Mouse (Mus musculus) stomach, postnatal 0 days (tissue): ENCODE measurements around the gene Nrgn. TPM values are rescaled to one million over a fixed set of nuclear protein-coding genes. Genes with fewer than 3 reads are reported as not detected.
A peak's percentile ranks its signal among the peaks of the same experiment; 100 is the strongest.

ENCODE experiments used
- ATAC-seq: fragments of 200-750 bp; cut with Nextera tagmentation; 2 replicates; pipeline ENCODE4 v1.8.0; 2017; ENCODE audit not compliant: low FRiP score, low TSS enrichment
- DNase-seq: peaks from one replicate; pipeline ENCODE4 v3.0.0-alpha.2; 2016; ENCODE audit warnings: low spot score
- H3K27ac ChIP-seq: fragments of 300-500 bp; sonication (generic); replicated peaks from 2 replicates; pipeline ENCODE4 v1.5.1; 2014; ENCODE audit warnings: mild to moderate bottlenecking, control low read depth
- H3K27me3 ChIP-seq: fragments of 300-500 bp; sonication (generic); 2 replicates; pipeline ENCODE4 v1.6.1; 2014; ENCODE audit warnings: low read length; ENCODE audit not compliant: control insufficient read depth, insufficient read depth
- H3K36me3 ChIP-seq: fragments of 300-500 bp; sonication (generic); 2 replicates; pipeline ENCODE4 v1.6.1; 2014; ENCODE audit warnings: low read length, mixed read lengths; ENCODE audit not compliant: control insufficient read depth, insufficient read depth
- H3K4me1 ChIP-seq: fragments of 300-500 bp; sonication (generic); replicated peaks from 2 replicates; pipeline ENCODE4 v1.6.1; 2014; ENCODE audit warnings: antibody characterized with exemption; ENCODE audit not compliant: control insufficient read depth, insufficient read depth
- H3K4me2 ChIP-seq: fragments of 300-500 bp; sonication (generic); replicated peaks from 2 replicates; pipeline ENCODE4 v1.6.1; 2014; ENCODE audit warnings: low read depth, mild to moderate bottlenecking, control low read depth, moderate library complexity
- H3K4me3 ChIP-seq: fragments of 300-500 bp; sonication (generic); 2 replicates; pipeline ENCODE4 v1.5.1; 2014; ENCODE audit warnings: low read depth, low read length, control low read depth
- H3K9ac ChIP-seq: fragments of 300-500 bp; sonication (generic); 2 replicates; pipeline ENCODE4 v1.6.1; 2014; ENCODE audit warnings: mild to moderate bottlenecking, low read length, control low read depth, mixed read lengths
- H3K9me3 ChIP-seq: fragments of 300-500 bp; sonication (generic); 2 replicates; pipeline ENCODE4 v1.6.1; 2016; ENCODE audit warnings: low read length; ENCODE audit not compliant: control insufficient read depth
- CTCF ChIP-seq: IDR thresholded peaks from 2 replicates; pipeline ENCODE4 v1.5.1; 2016; ENCODE audit warnings: antibody characterized with exemption, low read depth, mild to moderate bottlenecking, moderate library complexity
- EP300 ChIP-seq: optimal IDR thresholded peaks from 2 replicates; pipeline ENCODE3; 2016; ENCODE audit warnings: antibody characterized with exemption
- WGBS: fragments of 180-500 bp; shearing (Covaris S2); extraction: QIAGEN DNeasy Blood & Tissue Kit; methylation state at CpG from one replicate; pipeline ENCODE4 v1.1.7; 2014; 5-methylcytosine and 5-hydroxymethylcytosine counted together
- polyA plus RNA-seq: library from polyadenylated mRNA; unstranded; fragments of >200 nt; fragmentation: Nextera tagmentation; extraction: Ambion mirVana; gene quantifications from 2 replicates; pipeline ENCODE4 v1.2.1, GENCODE M21; 2015

The Nrgn gene
- polyA plus RNA-seq, 1 experiment from 2014 or later: 2.3 TPM

DNA sequence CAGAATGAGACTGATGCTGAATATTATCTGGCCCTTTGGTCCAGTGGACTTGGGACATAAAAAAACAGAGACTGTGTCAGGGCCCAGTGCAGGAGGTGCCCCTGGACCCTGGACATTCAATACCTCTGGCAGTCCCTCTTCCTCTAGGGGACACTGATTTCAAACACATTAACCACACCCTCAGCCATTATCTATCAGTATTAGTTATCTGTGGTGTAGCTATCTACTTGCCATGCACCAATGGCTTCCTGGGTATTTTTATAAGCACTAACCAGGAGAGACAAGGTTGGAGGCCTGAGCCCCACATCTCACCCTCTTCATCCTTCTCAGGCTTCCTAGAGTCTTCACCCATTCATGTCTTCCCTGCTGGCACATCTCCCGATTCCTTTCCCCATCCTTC lies 2.3 kb downstream of the Nrgn start:
- 67% methylated on average over 1 of the region's 1 CpGs for WGBS
- H3K27ac ChIP-seq: no peak overlapping the region
- ATAC-seq (no peak), DNase-seq (no peak)
- TF ChIP-seq EP300 (no peak), CTCF (no peak)
- H3K4me1 ChIP-seq: no peaks in the 10 kb centered on the region; the same call in 1 of the 2 replicates
- H3K36me3 ChIP-seq: no peaks in the 10 kb centered on the region
- no peaks in the 10 kb centered on the region for H3K9me3 ChIP-seq
- no peak overlapping the region for H3K4me2 ChIP-seq
- H3K4me3 ChIP-seq: no peak overlapping the region
- peaks cover 2% of the 10 kb centered on the region; the same call in 1 of the 2 replicates for H3K27me3 ChIP-seq
- no peak overlapping the region for H3K9ac ChIP-seq

- no peak for ATAC-seq
- no peak for TF ChIP-seq EP300
- TF ChIP-seq CTCF: peak; percentile 50
- Histone ChIP-seq H3K27ac (no peak overlapping the region), H3K4me2 (no peak overlapping the region), H3K4me3 (no peak overlapping the region), H3K27me3 (peaks cover 2% of the 10 kb centered on the region; the same call in 1 of the 2 replicates), H3K9me3 (no peaks in the 10 kb centered on the region), H3K4me1 (0 out of 2 replicates have a peak, but pooled peaks cover 2% of the 10 kb centered on the region), H3K9ac (no peak overlapping the region), H3K36me3 (no peaks in the 10 kb centered on the region)
- WGBS: 84% methylated on average over 1 of the region's 1 CpGs
- DNase-seq: no peak
Observed at GRCm38 (mm10) chr9:37546889-37547288, 5.8 kb downstream of the Nrgn start.

- WGBS: 46% methylated on average over 27 of the region's 27 CpGs
- 0 out of 2 replicates have a peak, but pooled peaks cover 2% of the 10 kb centered on the region for H3K4me1 ChIP-seq
- no peak overlapping the region for H3K4me2 ChIP-seq
- TF ChIP-seq EP300 (no peak), CTCF (no peak)
- no peaks in the 10 kb centered on the region for H3K27me3 ChIP-seq
- H3K9me3 ChIP-seq: no peaks in the 10 kb centered on the region
- no peak overlapping the region for H3K27ac ChIP-seq
- H3K4me3 ChIP-seq: no peak overlapping the region
- no peak overlapping the region for H3K9ac ChIP-seq
- DNase-seq (no peak), ATAC-seq (0 out of 2 replicates have a peak, but pooled peaks have one; percentile 6)
- no peaks in the 10 kb centered on the region for H3K36me3 ChIP-seq
Observed at GRCm38 (mm10) chr9:37545847-37546452, 6.8 kb downstream of the Nrgn start.

- TF ChIP-seq EP300 (no peak), CTCF (no peak)
- Histone ChIP-seq H3K36me3 (no peaks in the 10 kb centered on the region), H3K4me2 (peak overlapping the region; percentile 67), H3K9ac (no peak overlapping the region), H3K27ac (no peak overlapping the region), H3K9me3 (no peaks in the 10 kb centered on the region), H3K27me3 (no peaks in the 10 kb centered on the region), H3K4me1 (0 out of 2 replicates have a peak, but pooled peaks cover 2% of the 10 kb centered on the region), H3K4me3 (peak overlapping the region; percentile 39)
- WGBS: 37% methylated on average over 16 of the region's 17 CpGs
- peak; percentile 22 for ATAC-seq
- no peak for DNase-seq
Observed at GRCm38 (mm10) chr9:37545166-37545610, 7.5 kb downstream of the Nrgn start.

- Histone ChIP-seq H3K4me1 (0 out of 2 replicates have a peak, but pooled peaks cover 2% of the 10 kb centered on the region), H3K9me3 (no peaks in the 10 kb centered on the region), H3K4me3 (peak overlapping the region; percentile 39), H3K27ac (peak overlapping the region; percentile 45; the same call in 1 of the 2 replicates), H3K9ac (peak overlapping the region; percentile 43; the same call in 1 of the 2 replicates), H3K36me3 (no peaks in the 10 kb centered on the region), H3K4me2 (peak overlapping the region; percentile 67), H3K27me3 (no peaks in the 10 kb centered on the region)
- WGBS: 2% methylated on average over 29 of the region's 29 CpGs
- peak; percentile 72 for ATAC-seq
- peak; percentile 82 for TF ChIP-seq CTCF
- TF ChIP-seq EP300: no peak
- DNase-seq: peak; percentile 82
Observed at GRCm38 (mm10) chr9:37544447-37545165, 8.1 kb downstream of the Nrgn start.
